Mouse (Mus musculus): ENCODE data around the gene Ppt2. TPM values are rescaled to one million over a fixed set of nuclear protein-coding genes. Genes with fewer than 3 reads are reported as not detected.

The Ppt2 gene
- polyA plus RNA-seq, 1 experiment = 12.7 TPM

- no peak for TF ChIP-seq MAX (IDR thresholded peaks at IDR 0.05)
- TF ChIP-seq CTCF (IDR thresholded peaks at IDR 0.05; ENCODE audit: control insufficient read depth, insufficient read depth, insufficient read length) = no peak
- TF ChIP-seq USF1 (IDR thresholded peaks at IDR 0.05; ENCODE audit: low read depth) = no peak
- no peak for TF ChIP-seq MYOD1 (IDR thresholded peaks at IDR 0.05; ENCODE audit: control insufficient read depth, insufficient read length, low read depth)
- Histone ChIP-seq H3K79me3 (ENCODE audit: low read depth) (no peaks in the 10 kb centered on the region), H3K36me3 (ENCODE audit: control insufficient read depth, insufficient read depth) (peaks cover 7% of the 10 kb centered on the region), H3ac (ENCODE audit: control insufficient read depth, insufficient read length, low read depth) (peak overlapping the region; percentile 28), H3K79me2 (ENCODE audit: control insufficient read depth, insufficient read depth) (no peaks in the 10 kb centered on the region), H3K4me3 (ENCODE audit: insufficient read depth, poor library complexity, severe bottlenecking) (no peak overlapping the region), H3K27me3 (ENCODE audit: control insufficient read depth, insufficient read depth, insufficient read length) (peaks cover 17% of the 10 kb centered on the region)
Observed at GRCm38 (mm10) chr17:34655160-34655559, 26.9 kb upstream of the Ppt2 start.

DNA sequence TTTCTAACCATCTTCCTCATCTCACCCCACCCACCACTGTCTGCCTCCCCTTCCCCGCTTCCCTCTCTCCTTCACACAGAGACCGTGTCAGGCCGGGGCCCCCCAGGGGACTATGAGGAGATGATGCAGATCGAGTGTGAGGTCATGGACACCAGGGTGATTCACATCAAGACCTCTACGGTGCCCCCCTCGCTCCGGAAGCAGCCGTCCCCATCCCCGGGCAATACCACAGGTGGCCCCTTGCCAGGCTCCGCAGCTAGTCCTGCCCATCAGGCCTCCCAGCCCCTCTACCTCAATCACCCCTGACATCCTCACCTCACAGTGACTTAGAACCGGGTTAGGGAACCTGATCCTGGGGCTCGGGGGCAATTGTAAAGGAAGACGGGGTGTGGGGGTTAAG, 26.1 kb upstream of the Ppt2 start:
- H3K79me2 ChIP-seq (ENCODE audit: control insufficient read depth, insufficient read depth) = no peaks in the 10 kb centered on the region
- no peak overlapping the region for H3ac ChIP-seq (ENCODE audit: control insufficient read depth, insufficient read length, low read depth)
- H3K36me3 ChIP-seq (ENCODE audit: control insufficient read depth, insufficient read depth) = peaks cover 7% of the 10 kb centered on the region
- no peak overlapping the region for H3K4me3 ChIP-seq (ENCODE audit: insufficient read depth, poor library complexity, severe bottlenecking)
- peaks cover 10% of the 10 kb centered on the region for H3K27me3 ChIP-seq (ENCODE audit: control insufficient read depth, insufficient read depth, insufficient read length)
- TF ChIP-seq FOSL1 (IDR thresholded peaks at IDR 0.05; ENCODE audit: insufficient read depth, low read length, poor library complexity, severe bottlenecking) (no peak), MYOG (IDR thresholded peaks at IDR 0.05; ENCODE audit: control insufficient read depth, extremely low read depth, insufficient read length) (no peak), MYOD1 (IDR thresholded peaks at IDR 0.05; ENCODE audit: control insufficient read depth, insufficient read length, low read depth) (no peak), USF1 (IDR thresholded peaks at IDR 0.05; ENCODE audit: low read depth) (no peak), MAX (IDR thresholded peaks at IDR 0.05) (no peak), CTCF (IDR thresholded peaks at IDR 0.05; ENCODE audit: control insufficient read depth, insufficient read depth, insufficient read length) (no peak), CEBPB (IDR thresholded peaks at IDR 0.05; ENCODE audit: low read depth) (no peak)
- no peaks in the 10 kb centered on the region for H3K79me3 ChIP-seq (ENCODE audit: low read depth)

- TF ChIP-seq MAX (IDR thresholded peaks at IDR 0.05) (no peak), CTCF (IDR thresholded peaks at IDR 0.05; ENCODE audit: control insufficient read depth, insufficient read depth, insufficient read length) (no peak), CEBPB (IDR thresholded peaks at IDR 0.05; ENCODE audit: low read depth) (no peak), FOSL1 (IDR thresholded peaks at IDR 0.05; ENCODE audit: insufficient read depth, low read length, poor library complexity, severe bottlenecking) (no peak), MYOG (IDR thresholded peaks at IDR 0.05; ENCODE audit: control insufficient read depth, extremely low read depth, insufficient read length) (no peak), MYOD1 (IDR thresholded peaks at IDR 0.05; ENCODE audit: control insufficient read depth, insufficient read length, low read depth) (no peak), USF1 (IDR thresholded peaks at IDR 0.05; ENCODE audit: low read depth) (no peak)
- H3K36me3 ChIP-seq (ENCODE audit: control insufficient read depth, insufficient read depth) = peaks cover 7% of the 10 kb centered on the region
- H3K79me2 ChIP-seq (ENCODE audit: control insufficient read depth, insufficient read depth) = no peaks in the 10 kb centered on the region
- no peak overlapping the region for H3ac ChIP-seq (ENCODE audit: control insufficient read depth, insufficient read length, low read depth)
- H3K79me3 ChIP-seq (ENCODE audit: low read depth) = no peaks in the 10 kb centered on the region
- peaks cover 4% of the 10 kb centered on the region for H3K27me3 ChIP-seq (ENCODE audit: control insufficient read depth, insufficient read depth, insufficient read length)
- H3K4me3 ChIP-seq (ENCODE audit: insufficient read depth, poor library complexity, severe bottlenecking) = no peak overlapping the region
Observed at GRCm38 (mm10) chr17:34653746-34654285, 25.5 kb upstream of the Ppt2 start.

DNA sequence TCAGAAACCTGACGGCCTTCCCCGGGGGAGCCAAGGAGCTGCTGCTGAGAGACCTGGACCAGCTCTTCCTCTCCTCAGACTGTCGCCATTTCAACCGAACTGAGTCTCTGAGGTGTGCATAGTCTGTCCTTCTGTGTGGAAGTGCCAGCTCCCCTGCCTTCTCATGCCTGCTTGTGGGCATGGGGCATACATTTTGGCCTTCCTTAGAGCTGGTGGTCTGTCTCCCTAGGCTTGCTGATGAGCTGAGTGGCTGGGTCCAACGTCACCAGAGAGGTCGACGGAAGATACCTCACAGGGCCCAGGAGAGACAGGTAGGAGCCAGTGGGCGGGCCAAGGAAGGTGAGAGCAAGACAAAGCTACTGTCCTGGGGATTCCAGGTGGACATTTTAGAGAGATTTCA, 24.7 kb upstream of the Ppt2 start:
- Histone ChIP-seq H3K27me3 (ENCODE audit: control insufficient read depth, insufficient read depth, insufficient read length) (peaks cover 4% of the 10 kb centered on the region), H3K79me3 (ENCODE audit: low read depth) (no peaks in the 10 kb centered on the region), H3K79me2 (ENCODE audit: control insufficient read depth, insufficient read depth) (peaks cover 4% of the 10 kb centered on the region), H3K4me3 (ENCODE audit: insufficient read depth, poor library complexity, severe bottlenecking) (no peak overlapping the region), H3ac (ENCODE audit: control insufficient read depth, insufficient read length, low read depth) (no peak overlapping the region), H3K36me3 (ENCODE audit: control insufficient read depth, insufficient read depth) (peaks cover 7% of the 10 kb centered on the region)
- TF ChIP-seq MYOD1 (IDR thresholded peaks at IDR 0.05; ENCODE audit: control insufficient read depth, insufficient read length, low read depth) (no peak), MYOG (IDR thresholded peaks at IDR 0.05; ENCODE audit: control insufficient read depth, extremely low read depth, insufficient read length) (no peak), USF1 (IDR thresholded peaks at IDR 0.05; ENCODE audit: low read depth) (no peak), FOSL1 (IDR thresholded peaks at IDR 0.05; ENCODE audit: insufficient read depth, low read length, poor library complexity, severe bottlenecking) (no peak), CTCF (IDR thresholded peaks at IDR 0.05; ENCODE audit: control insufficient read depth, insufficient read depth, insufficient read length) (no peak), CEBPB (IDR thresholded peaks at IDR 0.05; ENCODE audit: low read depth) (no peak), MAX (IDR thresholded peaks at IDR 0.05) (no peak)

GRCm38 (mm10) chr17:34652546-34652945, 24.2 kb upstream of the Ppt2 start:
- H3K79me2 ChIP-seq (ENCODE audit: control insufficient read depth, insufficient read depth) = peaks cover 6% of the 10 kb centered on the region
- no peak overlapping the region for H3ac ChIP-seq (ENCODE audit: control insufficient read depth, insufficient read length, low read depth)
- TF ChIP-seq CTCF (IDR thresholded peaks at IDR 0.05; ENCODE audit: control insufficient read depth, insufficient read depth, insufficient read length) (no peak), MAX (IDR thresholded peaks at IDR 0.05) (no peak), CEBPB (IDR thresholded peaks at IDR 0.05; ENCODE audit: low read depth) (no peak), MYOD1 (IDR thresholded peaks at IDR 0.05; ENCODE audit: control insufficient read depth, insufficient read length, low read depth) (no peak), USF1 (IDR thresholded peaks at IDR 0.05; ENCODE audit: low read depth) (no peak), MYOG (IDR thresholded peaks at IDR 0.05; ENCODE audit: control insufficient read depth, extremely low read depth, insufficient read length) (no peak), FOSL1 (IDR thresholded peaks at IDR 0.05; ENCODE audit: insufficient read depth, low read length, poor library complexity, severe bottlenecking) (no peak)
- peaks cover 4% of the 10 kb centered on the region for H3K27me3 ChIP-seq (ENCODE audit: control insufficient read depth, insufficient read depth, insufficient read length)
- peaks cover 2% of the 10 kb centered on the region for H3K79me3 ChIP-seq (ENCODE audit: low read depth)
- H3K36me3 ChIP-seq (ENCODE audit: control insufficient read depth, insufficient read depth) = peaks cover 7% of the 10 kb centered on the region
- no peak overlapping the region for H3K4me3 ChIP-seq (ENCODE audit: insufficient read depth, poor library complexity, severe bottlenecking)

All from C2C12 (cell line).